In genomic region chr2:180813982-180814568, GRCm38 (mm10) we compare ENCODE assay signal across 11 mouse cellular contexts. TPM values are rescaled to one million over a fixed set of nuclear protein-coding genes. Genes with fewer than 3 reads are reported as not detected.
DNase-seq lines count a peak whose midpoint lies in the region; ATAC-seq lines count a peak whose summit lies in the region.
"Had no signal": no experiment of that assay in that cellular context is flagged by ENCODE, and none has a peak within 500 bp of the region (broad histone marks: within the 10 kb centered on the region; RNA-seq: fewer than 3 reads in every experiment).

No protein-coding gene starts in this region.

- no peaks in the 10 kb centered on the region for H3K4me1 ChIP-seq in heart, embryonic 11.5 days (ENCODE audit: control insufficient read depth, insufficient read depth, low read length)
- no peaks in the 10 kb centered on the region for H3K4me1 ChIP-seq in forebrain, embryonic 16.5 days (replicated peaks; ENCODE audit: control insufficient read depth, insufficient read depth, low read length)
- no peaks in the 10 kb centered on the region for H3K4me1 ChIP-seq in forebrain, embryonic 14.5 days (ENCODE audit: control insufficient read depth, insufficient read depth, low read length)
- H3K4me1 ChIP-seq: limb, embryonic 12.5 days had no signal

- no peak overlapping the region for H3K4me3 ChIP-seq in heart, embryonic 11.5 days (ENCODE audit: low read depth, low read length)
- no peak overlapping the region for H3K4me3 ChIP-seq in forebrain, embryonic 16.5 days (replicated peaks; ENCODE audit: low read length)
- no peak overlapping the region for H3K4me3 ChIP-seq in forebrain, embryonic 14.5 days (ENCODE audit: low read depth, low read length)
- H3K4me3 ChIP-seq: limb, embryonic 12.5 days had no signal

- intact Hi-C loops in heart, postnatal 36 days (cut with DNase I) = no loop called here

- no peak overlapping the region for H3K27ac ChIP-seq in heart, embryonic 11.5 days (ENCODE audit: low read depth, low read length)
- H3K27ac ChIP-seq in forebrain, embryonic 16.5 days (ENCODE audit: low read length) = no peak overlapping the region
- H3K27ac ChIP-seq in forebrain, embryonic 14.5 days (ENCODE audit: low read depth, low read length) = no peak overlapping the region
- H3K27ac ChIP-seq: limb, embryonic 12.5 days had no signal

- H3K9ac ChIP-seq in heart, embryonic 11.5 days (ENCODE audit: low read depth, low read length) = no peak overlapping the region
- H3K9ac ChIP-seq in forebrain, embryonic 16.5 days (replicated peaks; ENCODE audit: low read depth, low read length) = no peak overlapping the region
- H3K9ac ChIP-seq in forebrain, embryonic 14.5 days (ENCODE audit: low read length) = no peak overlapping the region
- H3K9ac ChIP-seq: limb, embryonic 12.5 days had no signal

- 56% methylated on average over 4 of the region's 4 CpGs for WGBS in heart, embryonic 11.5 days (ENCODE audit: insufficient replicate concordance)
- 61% methylated on average over 4 of the region's 4 CpGs for WGBS in forebrain, embryonic 16.5 days
- 62% methylated on average over 4 of the region's 4 CpGs for WGBS in forebrain, embryonic 14.5 days

- ATAC-seq in heart, embryonic 11.5 days (replicated peaks; ENCODE audit: insufficient number of reproducible peaks, low FRiP score, low TSS enrichment) = no peak
- ATAC-seq in forebrain, embryonic 16.5 days = no peak
- no peak for ATAC-seq in forebrain, embryonic 14.5 days

- H3K27me3 ChIP-seq in heart, embryonic 11.5 days (ENCODE audit: control insufficient read depth, insufficient read depth, low read length) = peaks cover 11% of the 10 kb centered on the region
- no peaks in the 10 kb centered on the region for H3K27me3 ChIP-seq in forebrain, embryonic 16.5 days (replicated peaks; ENCODE audit: control insufficient read depth, insufficient read depth, low read length)
- H3K27me3 ChIP-seq in forebrain, embryonic 14.5 days (replicated peaks; ENCODE audit: control insufficient read depth, insufficient read depth, low read length) = no peaks in the 10 kb centered on the region
- H3K27me3 ChIP-seq: limb, embryonic 12.5 days had no signal

- H3K9me3 ChIP-seq in heart, embryonic 11.5 days (replicated peaks; ENCODE audit: control insufficient read depth, low read length) = no peaks in the 10 kb centered on the region
- no peaks in the 10 kb centered on the region for H3K9me3 ChIP-seq in forebrain, embryonic 16.5 days (ENCODE audit: control insufficient read depth, low read length)
- H3K9me3 ChIP-seq in forebrain, embryonic 14.5 days (replicated peaks; ENCODE audit: control insufficient read depth, low read length) = no peaks in the 10 kb centered on the region
- H3K9me3 ChIP-seq: limb, embryonic 12.5 days had no signal

- H3K4me2 ChIP-seq in heart, embryonic 11.5 days = no peak overlapping the region
- H3K4me2 ChIP-seq in forebrain, embryonic 16.5 days (ENCODE audit: low read length) = no peak overlapping the region
- H3K4me2 ChIP-seq in forebrain, embryonic 14.5 days (ENCODE audit: low read length) = no peak overlapping the region
- H3K4me2 ChIP-seq: limb, embryonic 12.5 days had no signal

- no peaks in the 10 kb centered on the region for H3K36me3 ChIP-seq in heart, embryonic 11.5 days (ENCODE audit: control insufficient read depth, insufficient read depth, low read length)
- no peaks in the 10 kb centered on the region for H3K36me3 ChIP-seq in forebrain, embryonic 16.5 days (ENCODE audit: control insufficient read depth, insufficient read depth)
- H3K36me3 ChIP-seq in forebrain, embryonic 14.5 days (ENCODE audit: control insufficient read depth, insufficient read depth, low read length) = no peaks in the 10 kb centered on the region
- H3K36me3 ChIP-seq: limb, embryonic 12.5 days had no signal

- DNase-seq in heart, postnatal 36 days = peak; percentile 3 to 8
- peak; percentile 22 for DNase-seq in 416B (ENCODE audit: low read depth)
- DNase-seq in adrenal gland, postnatal 25 days = peak; percentile 21
- DNase-seq in fat pad, adult 2 months (ENCODE audit: extremely low read depth, low read depth, low spot score) = peak; percentile 88
- DNase-seq in liver = no peak
- no peak for DNase-seq in forebrain, embryonic 14.5 days (ENCODE audit: low spot score)
- DNase-seq: thymus, adult 2 months had no signal

RNA-seq across cellular contexts. Expression of gene Bhlhe23, which starts 37.4 kb away (rescaled TPM):
- total RNA-seq in heart, postnatal 36 days (2021) = not detected
- polyA plus RNA-seq in heart, embryonic 11.5 days (2014; fragmentation: Nextera tagmentation; extraction: Ambion mirVana) = not detected in 2 replicates
- total RNA-seq in adrenal gland, postnatal 25 days (2021) = not detected in 2 replicates
- polyA plus RNA-seq in forebrain, embryonic 16.5 days (2015; fragmentation: Nextera tagmentation; extraction: Ambion mirVana) = 0.13 and 0.75 TPM in 2 replicates
- 0.85 and 1.1 TPM in 2 replicates for polyA plus RNA-seq in forebrain, embryonic 14.5 days (2014; fragmentation: Nextera tagmentation; extraction: Ambion mirVana)
- total RNA-seq: megakaryocyte-erythroid progenitor cell, adult 5-6 weeks had no signal
- polyA plus RNA-seq: limb, embryonic 12.5 days had no signal

Comparison
In these comparisons a context has a peak if more than half of its experiments do, and no peak if none do; other contexts are left out.
1. DNase-seq: peak in heart, postnatal 36 days (2 of 2), 416B (single experiment), adrenal gland, postnatal 25 days (single experiment) and fat pad, adult 2 months (single experiment); none in liver (single experiment) and forebrain, embryonic 14.5 days (single experiment).